Mouse (Mus musculus) liver, embryonic 14.5 days (tissue): ENCODE measurements at regions not wholly inside any gene's neighbourhood (a gene's known extent, or its start where the extent isn't known, plus 50 kb on each side); places are given as distances from the start of the nearest gene placed in this dataset.

Source experiments
- CTCF ChIP-seq: IDR thresholded peaks from 2 replicates; pipeline ENCODE4 v1.5.1; 2016; ENCODE audit warnings: antibody characterized with exemption, low read depth, control low read depth
- EP300 ChIP-seq: IDR thresholded peaks from 2 replicates; pipeline ENCODE4 v1.6.1; 2016; ENCODE audit warnings: antibody characterized with exemption, low read depth

DNA sequence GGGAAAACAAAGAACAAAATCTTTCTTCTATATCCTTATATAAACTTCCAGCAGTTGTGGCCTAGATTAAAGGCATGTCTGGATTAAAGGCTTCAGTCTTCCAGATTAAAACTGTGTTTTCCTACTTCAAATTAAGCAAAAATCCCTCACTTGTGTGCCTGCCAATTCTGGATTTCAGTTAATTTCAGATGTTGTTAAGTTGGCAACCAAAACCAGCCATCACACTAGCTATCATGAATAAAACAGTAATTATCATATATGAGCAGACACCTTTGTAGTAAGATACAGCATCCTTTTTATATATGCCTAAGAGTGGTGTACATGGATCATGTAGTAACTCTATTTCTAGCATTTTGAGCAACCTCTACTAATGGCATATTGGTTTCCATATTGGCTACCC lies 1024.5 kb upstream of the Lrrtm3 start:
- TF ChIP-seq CTCF: no peak
- no peak for TF ChIP-seq EP300
